Mouse (Mus musculus) CD4-positive, CD25-positive, alpha-beta regulatory T cell, adult 4 months (primary cell): ENCODE results near the gene Stra6l. TPM values are rescaled to one million over a fixed set of nuclear protein-coding genes. Genes with fewer than 3 reads are reported as not detected.

Experiments
- ATAC-seq: one replicate; pipeline ENCODE4 v1.8.0; 2017
- polyA plus RNA-seq, 2 experiments: library from polyadenylated mRNA; unstranded; fragments of 100-300 nt; shearing (Covaris generic); gene quantifications; one replicate each; pipeline ENCODE4 v1.2.1; 2017

Stra6l gene
- polyA plus RNA-seq, 2 experiments from 2014 or later = 0.27 TPM; not detected in 1

- ATAC-seq = no peak
Observed at GRCm38 (mm10) chr4:45921663-45922435, 73.4 kb downstream of the Stra6l start.

- ATAC-seq = no peak
Observed at GRCm38 (mm10) chr4:45924011-45924410, 75.5 kb downstream of the Stra6l start.

- no peak for ATAC-seq
Observed at GRCm38 (mm10) chr4:45928561-45928960, 80.1 kb downstream of the Stra6l start.

Other genes with a start within 250 kb of the Stra6l start
- gene Aldh1b1, start 49.6 kb upstream of the Stra6l start, polyA plus RNA-seq = 10 to 100 TPM in 1 of 2 experiments, 1 to 10 TPM in 1; 4.3 to 10.2 TPM
- not detected for gene Igfbpl1, start 21.7 kb upstream of the Stra6l start, polyA plus RNA-seq
- gene Ccdc180, start 41.6 kb downstream of the Stra6l start, polyA plus RNA-seq = under 1 TPM; 0.13 to 0.16 TPM
- 1 to 10 TPM; 7.2 to 8.9 TPM for gene Tdrd7, start 116.7 kb downstream of the Stra6l start, polyA plus RNA-seq
- gene Tmod1, start 190.3 kb downstream of the Stra6l start, polyA plus RNA-seq = 1 to 10 TPM; 2.0 to 4.2 TPM